Mouse (Mus musculus) lung, embryonic 15.5 days (tissue): ENCODE data around the gene Bcl9. TPM values are rescaled to one million over a fixed set of nuclear protein-coding genes. Genes with fewer than 3 reads are reported as not detected.
A peak's percentile ranks its signal among the peaks of the same experiment; 100 is the strongest.

Experiments
- ATAC-seq: fragments of 200-750 bp; cut with Nextera tagmentation; 2 replicates; pipeline ENCODE4 v1.8.0; 2017; ENCODE audit warnings: moderate number of reproducible peaks, borderline replicate concordance; ENCODE audit not compliant: low FRiP score, low TSS enrichment; ENCODE audit errors: extremely low read depth
- H3K27ac ChIP-seq: fragments of 300-500 bp; sonication (generic); 2 replicates; pipeline ENCODE4 v1.5.1; 2015; ENCODE audit warnings: moderate library complexity, mild to moderate bottlenecking, inconsistent platforms
- H3K27me3 ChIP-seq: fragments of 300-500 bp; sonication (generic); 2 replicates; pipeline ENCODE4 v1.6.1; 2015; ENCODE audit warnings: inconsistent platforms
- H3K36me3 ChIP-seq: fragments of 300-500 bp; sonication (generic); 2 replicates; pipeline ENCODE4 v1.6.1; 2015; ENCODE audit warnings: inconsistent platforms
- H3K4me1 ChIP-seq: fragments of 300-500 bp; sonication (generic); 2 replicates; pipeline ENCODE4 v1.6.1; 2015; ENCODE audit warnings: inconsistent platforms
- H3K4me2 ChIP-seq: fragments of 300-500 bp; sonication (generic); 2 replicates; pipeline ENCODE4 v1.6.1; 2015; ENCODE audit warnings: inconsistent platforms, mild to moderate bottlenecking, moderate library complexity
- H3K4me3 ChIP-seq: fragments of 300-500 bp; sonication (generic); 2 replicates; pipeline ENCODE4 v1.5.1; 2015; ENCODE audit warnings: mild to moderate bottlenecking, inconsistent platforms
- H3K9ac ChIP-seq: fragments of 300-500 bp; sonication (generic); 2 replicates; pipeline ENCODE4 v1.6.1; 2015; ENCODE audit warnings: inconsistent platforms
- H3K9me3 ChIP-seq: fragments of 300-500 bp; sonication (generic); 2 replicates; pipeline ENCODE4 v1.6.1; 2016; ENCODE audit warnings: inconsistent platforms
- WGBS: fragments of 180-500 bp; shearing (Covaris S2); methylation state at CpG from one replicate; pipeline ENCODE4 v1.1.7; 2015; 5-methylcytosine and 5-hydroxymethylcytosine counted together
- polyA plus RNA-seq: library from polyadenylated mRNA; unstranded; fragments of >200 nt; fragmentation: Nextera tagmentation; extraction: Ambion mirVana; gene quantifications from 2 replicates; pipeline ENCODE4 v1.2.1, GENCODE M21; 2015

Bcl9 gene
- polyA plus RNA-seq, 1 experiment from 2014 or later = 46.7 TPM

DNA sequence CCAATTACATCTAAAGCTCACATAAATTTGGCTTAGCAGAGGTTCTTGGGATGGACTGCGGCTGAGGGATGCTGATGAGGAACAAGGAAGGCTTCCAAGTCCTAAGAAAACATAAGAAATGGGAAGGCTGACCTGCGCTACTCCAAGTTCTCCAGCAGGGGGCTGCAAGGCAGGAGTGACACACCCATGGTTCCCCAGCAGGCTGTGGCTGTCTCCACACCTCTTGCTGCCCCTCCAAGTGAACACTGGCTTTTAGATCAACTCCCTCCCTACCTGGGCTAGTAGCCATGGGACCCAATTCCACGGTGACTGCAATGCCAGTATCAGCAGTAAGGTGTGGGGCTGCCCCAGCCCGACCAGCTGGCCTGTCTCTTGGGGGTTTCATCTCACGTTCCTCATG is 95.8 kb downstream of the Bcl9 start:
- WGBS = 35% methylated on average over 5 of the region's 5 CpGs

DNA sequence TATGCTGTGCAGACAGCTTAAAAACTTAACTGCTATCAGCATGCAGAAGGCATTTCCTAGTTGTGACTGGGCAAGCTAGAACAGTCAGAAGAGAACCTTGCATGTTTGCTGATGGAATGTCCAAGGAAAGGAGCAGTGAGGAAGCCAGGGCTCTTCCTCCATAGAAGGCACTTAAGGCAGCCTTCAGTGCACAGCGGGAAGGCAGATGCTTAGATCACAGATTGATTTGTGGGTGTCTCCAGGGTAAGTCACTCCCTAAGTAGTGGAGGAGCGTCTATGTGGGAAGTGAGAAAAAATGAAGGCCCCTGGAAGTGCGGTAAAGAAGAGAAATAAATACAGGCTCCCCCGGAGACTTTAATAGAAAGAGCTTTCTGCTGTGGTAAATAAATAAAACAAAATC is 98.5 kb downstream of the Bcl9 start:
- Histone ChIP-seq H3K4me1 (no peaks in the 10 kb centered on the region), H3K9ac (no peak overlapping the region), H3K36me3 (no peaks in the 10 kb centered on the region), H3K9me3 (no peaks in the 10 kb centered on the region), H3K27me3 (no peaks in the 10 kb centered on the region), H3K27ac (no peak overlapping the region), H3K4me3 (no peak overlapping the region), H3K4me2 (no peak overlapping the region)
- WGBS = 23% methylated on average over 4 of the region's 4 CpGs
- ATAC-seq = no peak

More for the DNA sequence above, 95.8 kb downstream of the Bcl9 start:
- H3K9ac ChIP-seq = no peak overlapping the region
- H3K9me3 ChIP-seq = no peaks in the 10 kb centered on the region
- no peaks in the 10 kb centered on the region for H3K27me3 ChIP-seq
- H3K36me3 ChIP-seq = peaks cover 25% of the 10 kb centered on the region
- H3K4me1 ChIP-seq = no peaks in the 10 kb centered on the region
- peak; percentile 60; the same call in 1 of the 2 replicates for ATAC-seq
- H3K27ac ChIP-seq = no peak overlapping the region
- H3K4me2 ChIP-seq = no peak overlapping the region
- no peak overlapping the region for H3K4me3 ChIP-seq

DNA sequence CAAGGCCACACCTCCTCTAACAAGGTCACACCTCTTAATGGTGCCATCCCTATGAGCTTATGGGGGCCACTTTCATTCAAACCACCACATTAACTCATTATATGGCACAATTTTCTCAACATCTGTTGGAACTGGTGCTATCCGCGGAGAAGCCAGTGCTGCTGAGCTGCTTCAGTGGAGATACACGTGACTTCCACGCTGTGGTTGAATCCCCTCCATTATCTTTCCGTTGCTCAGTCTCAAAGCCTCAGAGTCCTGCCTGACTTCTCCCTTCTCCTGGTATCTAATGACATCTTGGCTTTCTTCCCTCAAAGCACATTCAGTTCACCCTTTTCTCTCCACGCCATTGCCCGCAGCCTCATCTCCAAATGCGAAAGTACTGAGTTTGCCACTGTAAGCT is 101.1 kb downstream of the Bcl9 start:
- 86% methylated on average over 8 of the region's 8 CpGs for WGBS

GRCm38 (mm10) chr3:97185098-97185860 is 112.4 kb downstream of the Bcl9 start:
- H3K9me3 ChIP-seq = no peaks in the 10 kb centered on the region

More for the DNA sequence above, 101.1 kb downstream of the Bcl9 start:
- H3K4me1 ChIP-seq = no peaks in the 10 kb centered on the region
- H3K9ac ChIP-seq = no peak overlapping the region
- ATAC-seq = no peak
- H3K4me2 ChIP-seq = no peak overlapping the region
- no peak overlapping the region for H3K27ac ChIP-seq
- H3K27me3 ChIP-seq = no peaks in the 10 kb centered on the region
- H3K4me3 ChIP-seq = no peak overlapping the region
- no peaks in the 10 kb centered on the region for H3K9me3 ChIP-seq
- no peaks in the 10 kb centered on the region for H3K36me3 ChIP-seq

DNA sequence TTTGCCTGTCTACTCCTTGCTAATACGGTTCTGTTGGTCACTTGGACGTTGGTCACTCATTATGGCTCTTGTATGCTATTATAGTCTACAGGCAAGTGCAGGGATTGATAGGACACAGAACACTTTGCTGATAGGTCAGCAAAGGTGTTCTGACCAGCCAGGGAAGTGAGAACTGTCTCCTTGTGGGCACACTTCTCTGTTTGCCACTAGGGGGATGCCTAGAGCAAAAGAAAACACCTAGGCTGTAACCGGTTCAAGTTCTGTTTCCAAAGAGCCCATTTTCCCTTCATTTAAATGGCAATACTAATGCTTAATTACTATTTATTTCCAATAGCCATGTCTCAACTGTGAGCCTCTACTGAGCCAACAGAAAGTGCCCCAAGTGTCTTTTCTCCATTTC is 113.9 kb downstream of the Bcl9 start:
- Histone ChIP-seq H3K36me3 (no peaks in the 10 kb centered on the region), H3K4me2 (no peak overlapping the region), H3K9me3 (no peaks in the 10 kb centered on the region), H3K9ac (no peak overlapping the region), H3K4me1 (no peaks in the 10 kb centered on the region; the same call in 1 of the 2 replicates), H3K27ac (no peak overlapping the region), H3K27me3 (no peaks in the 10 kb centered on the region), H3K4me3 (no peak overlapping the region)
- 34% methylated on average over 3 of the region's 3 CpGs for WGBS
- no peak for ATAC-seq

More at GRCm38 (mm10) chr3:97185098-97185860, 112.4 kb downstream of the Bcl9 start:
- H3K4me2 ChIP-seq = no peak overlapping the region
- 36% methylated on average over 10 of the region's 10 CpGs for WGBS
- H3K36me3 ChIP-seq = no peaks in the 10 kb centered on the region
- H3K4me1 ChIP-seq = no peaks in the 10 kb centered on the region; the same call in 1 of the 2 replicates
- H3K9ac ChIP-seq = no peak overlapping the region
- no peak for ATAC-seq
- no peak overlapping the region for H3K27ac ChIP-seq
- no peaks in the 10 kb centered on the region for H3K27me3 ChIP-seq
- H3K4me3 ChIP-seq = no peak overlapping the region

- Histone ChIP-seq H3K36me3 (no peaks in the 10 kb centered on the region), H3K27ac (no peak overlapping the region), H3K9ac (no peak overlapping the region), H3K4me1 (no peaks in the 10 kb centered on the region), H3K4me3 (no peak overlapping the region), H3K9me3 (no peaks in the 10 kb centered on the region), H3K4me2 (no peak overlapping the region), H3K27me3 (no peaks in the 10 kb centered on the region)
- ATAC-seq = no peak
- 41% methylated on average over 6 of the region's 6 CpGs for WGBS
Measured at GRCm38 (mm10) chr3:97180527-97180926, 117.2 kb downstream of the Bcl9 start.

GRCm38 (mm10) chr3:97178885-97179284 is 118.8 kb downstream of the Bcl9 start:
- H3K4me1 ChIP-seq = no peaks in the 10 kb centered on the region
- no peak overlapping the region for H3K27ac ChIP-seq
- WGBS = 76% methylated on average over 6 of the region's 6 CpGs
- H3K4me2 ChIP-seq = no peak overlapping the region
- H3K9ac ChIP-seq = no peak overlapping the region
- no peak for ATAC-seq
- H3K4me3 ChIP-seq = no peak overlapping the region
- no peaks in the 10 kb centered on the region for H3K36me3 ChIP-seq
- no peaks in the 10 kb centered on the region for H3K27me3 ChIP-seq
- no peaks in the 10 kb centered on the region for H3K9me3 ChIP-seq

DNA sequence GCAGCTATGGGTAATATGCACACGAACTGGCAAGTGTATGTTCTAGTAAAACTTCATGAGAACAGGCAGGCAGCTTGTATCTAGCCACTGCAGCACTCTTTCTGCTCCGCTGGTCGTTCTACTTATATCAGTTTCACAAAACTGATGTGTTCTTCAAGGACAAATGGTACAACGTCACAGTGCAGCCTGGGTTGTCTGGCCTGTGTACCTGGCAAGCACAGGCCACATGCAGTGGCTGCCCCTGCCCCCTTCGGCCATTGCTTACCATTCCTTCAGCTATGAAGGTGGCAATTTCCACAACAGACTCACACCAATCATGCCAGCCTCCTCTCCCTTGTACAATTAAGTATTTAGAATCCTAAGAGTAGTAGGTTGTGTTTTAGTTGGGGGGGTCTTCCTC is 125.1 kb downstream of the Bcl9 start:
- no peak for ATAC-seq
- no peaks in the 10 kb centered on the region for H3K27me3 ChIP-seq
- H3K36me3 ChIP-seq = peaks cover 3% of the 10 kb centered on the region; the same call in 1 of the 2 replicates
- WGBS = 83% methylated on average over 5 of the region's 5 CpGs
- H3K4me3 ChIP-seq = no peak overlapping the region
- H3K4me1 ChIP-seq = no peaks in the 10 kb centered on the region
- no peak overlapping the region for H3K27ac ChIP-seq
- no peaks in the 10 kb centered on the region for H3K9me3 ChIP-seq
- no peak overlapping the region for H3K9ac ChIP-seq
- H3K4me2 ChIP-seq = no peak overlapping the region

GRCm38 (mm10) chr3:97172231-97172630 is 125.5 kb downstream of the Bcl9 start:
- H3K36me3 ChIP-seq = peaks cover 3% of the 10 kb centered on the region; the same call in 1 of the 2 replicates
- no peaks in the 10 kb centered on the region for H3K27me3 ChIP-seq
- no peak for ATAC-seq
- 69% methylated on average over 9 of the region's 9 CpGs for WGBS
- no peaks in the 10 kb centered on the region for H3K9me3 ChIP-seq
- H3K4me2 ChIP-seq = no peak overlapping the region
- no peak overlapping the region for H3K4me3 ChIP-seq
- H3K9ac ChIP-seq = no peak overlapping the region
- H3K4me1 ChIP-seq = no peaks in the 10 kb centered on the region
- H3K27ac ChIP-seq = no peak overlapping the region

DNA sequence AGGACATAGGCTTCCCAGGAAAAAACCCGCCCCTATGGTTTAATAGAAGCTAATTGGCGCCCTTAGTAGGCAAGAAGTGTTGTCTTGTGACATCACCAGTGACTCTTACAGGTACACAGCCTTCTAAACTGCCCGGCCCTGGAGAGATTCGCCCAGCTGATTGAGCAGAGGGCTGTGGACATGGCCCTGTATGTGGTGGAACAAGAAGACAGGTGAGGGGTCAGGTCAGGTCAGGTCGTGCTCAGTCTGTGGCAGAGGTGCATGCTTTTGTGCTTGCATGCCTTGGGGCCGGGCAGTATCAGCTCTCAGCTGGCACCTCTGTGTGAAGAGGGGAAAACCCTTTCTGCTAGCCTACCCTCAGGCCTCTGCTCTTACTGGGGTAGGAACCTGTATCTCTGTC is 126.2 kb downstream of the Bcl9 start:
- no peaks in the 10 kb centered on the region for H3K27me3 ChIP-seq
- H3K4me3 ChIP-seq = no peak overlapping the region
- H3K4me2 ChIP-seq = no peak overlapping the region
- H3K36me3 ChIP-seq = peaks cover 3% of the 10 kb centered on the region; the same call in 1 of the 2 replicates
- no peaks in the 10 kb centered on the region for H3K4me1 ChIP-seq
- no peak for ATAC-seq
- 65% methylated on average over 6 of the region's 6 CpGs for WGBS
- no peak overlapping the region for H3K9ac ChIP-seq
- H3K27ac ChIP-seq = no peak overlapping the region
- no peaks in the 10 kb centered on the region for H3K9me3 ChIP-seq

- peaks cover 3% of the 10 kb centered on the region; the same call in 1 of the 2 replicates for H3K36me3 ChIP-seq
- no peak for ATAC-seq
- H3K4me3 ChIP-seq = no peak overlapping the region
- H3K27ac ChIP-seq = no peak overlapping the region
- H3K4me2 ChIP-seq = no peak overlapping the region
- no peaks in the 10 kb centered on the region for H3K9me3 ChIP-seq
- no peak overlapping the region for H3K9ac ChIP-seq
- no peaks in the 10 kb centered on the region for H3K4me1 ChIP-seq
- WGBS = 55% methylated on average over 4 of the region's 4 CpGs
- H3K27me3 ChIP-seq = no peaks in the 10 kb centered on the region
Measured at GRCm38 (mm10) chr3:97167126-97167525, 130.6 kb downstream of the Bcl9 start.

- Histone ChIP-seq H3K9me3 (no peaks in the 10 kb centered on the region), H3K4me2 (no peak overlapping the region), H3K27ac (no peak overlapping the region), H3K4me3 (no peak overlapping the region), H3K27me3 (no peaks in the 10 kb centered on the region), H3K9ac (no peak overlapping the region), H3K4me1 (peaks cover 16% of the 10 kb centered on the region), H3K36me3 (0 out of 2 replicates have a peak, but pooled peaks cover 2% of the 10 kb centered on the region)
- 71% methylated on average over 4 of the region's 4 CpGs for WGBS
- ATAC-seq = no peak
Measured at GRCm38 (mm10) chr3:97164477-97164876, 133.2 kb downstream of the Bcl9 start.
